Mouse (Mus musculus) forebrain, embryonic 13.5 days (tissue): Measurements from ENCODE around the gene Clca1. TPM values are rescaled to one million over a fixed set of nuclear protein-coding genes. Genes with fewer than 3 reads are reported as not detected.
"Not testable (repeated sequence)": the region's sequence is repeated elsewhere in the genome, so short reads cannot be mapped to it uniquely, and the experiment has no call there.

ENCODE experiments used
- ATAC-seq: fragments of 200-750 bp; cut with Nextera tagmentation; 2 replicates; pipeline ENCODE4 v1.8.0; 2017
- H3K27ac ChIP-seq: fragments of 300-500 bp; sonication (generic); 2 replicates; pipeline ENCODE4 v1.5.1; 2015; ENCODE audit warnings: inconsistent platforms, mild to moderate bottlenecking, moderate library complexity
- H3K27me3 ChIP-seq: fragments of 300-500 bp; sonication (generic); 2 replicates; pipeline ENCODE4 v1.6.1; 2015; ENCODE audit warnings: mild to moderate bottlenecking, inconsistent platforms
- H3K36me3 ChIP-seq: fragments of 300-500 bp; sonication (generic); 2 replicates; pipeline ENCODE4 v1.6.1; 2015; ENCODE audit warnings: mild to moderate bottlenecking, inconsistent platforms; ENCODE audit not compliant: poor library complexity, severe bottlenecking
- H3K4me1 ChIP-seq: fragments of 300-500 bp; sonication (generic); 2 replicates; pipeline ENCODE4 v1.6.1; 2015; ENCODE audit warnings: inconsistent platforms
- H3K4me2 ChIP-seq: fragments of 300-500 bp; sonication (generic); 2 replicates; pipeline ENCODE4 v1.6.1; 2015; ENCODE audit warnings: inconsistent platforms, mild to moderate bottlenecking, moderate library complexity
- H3K4me3 ChIP-seq: fragments of 300-500 bp; sonication (generic); 2 replicates; pipeline ENCODE4 v1.5.1; 2015; ENCODE audit warnings: mild to moderate bottlenecking, inconsistent platforms
- H3K9ac ChIP-seq: fragments of 300-500 bp; sonication (generic); 2 replicates; pipeline ENCODE4 v1.6.1; 2015; ENCODE audit warnings: mild to moderate bottlenecking, inconsistent platforms
- H3K9me3 ChIP-seq: fragments of 300-500 bp; sonication (generic); replicated peaks from 2 replicates; pipeline ENCODE4 v1.6.1; 2016; ENCODE audit warnings: inconsistent platforms
- WGBS: fragments of 180-500 bp; shearing (Covaris S2); methylation state at CpG from one replicate; pipeline ENCODE4 v1.1.7; 2015; 5-methylcytosine and 5-hydroxymethylcytosine counted together
- polyA plus RNA-seq: library from polyadenylated mRNA; unstranded; fragments of >200 nt; fragmentation: Nextera tagmentation; extraction: Ambion mirVana; gene quantifications from 2 replicates; pipeline ENCODE4 v1.2.1, GENCODE M21; 2015

Clca1 gene
- polyA plus RNA-seq: not detected in 2 replicates

DNA sequence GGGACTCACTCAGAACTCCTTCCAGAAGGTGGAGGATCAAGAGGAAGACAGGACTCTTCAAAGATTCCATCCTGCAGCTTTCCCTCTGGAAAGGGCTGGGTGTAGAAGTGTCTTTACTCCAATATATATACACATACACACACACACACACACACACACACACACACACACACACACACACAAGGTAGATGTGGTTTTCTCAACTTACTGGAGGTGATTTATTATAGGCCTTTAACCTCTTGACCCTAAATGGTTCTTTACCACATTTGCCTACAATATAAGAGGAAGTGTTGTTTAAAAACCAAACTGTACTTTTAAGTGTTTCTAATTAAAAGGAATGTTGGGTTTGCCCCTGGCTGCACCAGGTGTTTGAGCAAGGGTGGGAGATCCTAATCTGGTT lies at the start of gene Clca1:
Clca1 (minus strand) TSS at position 101 of the 400 bp plus-strand sequence.
- H3K4me2 ChIP-seq: no peak within 1 kb of the TSS
- no peaks in the 10 kb centered on the region for H3K9me3 ChIP-seq
- H3K9ac ChIP-seq: no peak within 1 kb of the TSS
- H3K4me1 ChIP-seq: no peaks in the 10 kb centered on the region
- no peak within 1 kb of the TSS for H3K4me3 ChIP-seq
- ATAC-seq: no peak
- H3K27ac ChIP-seq: no peak within 1 kb of the TSS
- H3K27me3 ChIP-seq: no peaks in the 10 kb centered on the region
- no peaks in the 10 kb centered on the region for H3K36me3 ChIP-seq

GRCm38 (mm10) chr3:145080904-145081303 lies 48.3 kb upstream of the Clca1 start:
- H3K36me3 ChIP-seq: no peaks in the 10 kb centered on the region
- H3K27ac ChIP-seq: no peak overlapping the region
- H3K4me3 ChIP-seq: no peak overlapping the region
- H3K9me3 ChIP-seq: no peaks in the 10 kb centered on the region
- no peak overlapping the region for H3K4me2 ChIP-seq
- no peak for ATAC-seq
- H3K4me1 ChIP-seq: no peaks in the 10 kb centered on the region
- H3K9ac ChIP-seq: no peak overlapping the region
- 83% methylated on average over 8 of the region's 8 CpGs for WGBS
- H3K27me3 ChIP-seq: no peaks in the 10 kb centered on the region

GRCm38 (mm10) chr3:145078405-145078804 lies 45.8 kb upstream of the Clca1 start:
- Histone ChIP-seq H3K27me3 (no peaks in the 10 kb centered on the region), H3K4me1 (no peaks in the 10 kb centered on the region), H3K36me3 (no peaks in the 10 kb centered on the region), H3K9ac (no peak overlapping the region), H3K4me3 (no peak overlapping the region), H3K27ac (no peak overlapping the region), H3K9me3 (no peaks in the 10 kb centered on the region), H3K4me2 (no peak overlapping the region)
- 92% methylated on average over 6 of the region's 6 CpGs for WGBS
- ATAC-seq: no peak

DNA sequence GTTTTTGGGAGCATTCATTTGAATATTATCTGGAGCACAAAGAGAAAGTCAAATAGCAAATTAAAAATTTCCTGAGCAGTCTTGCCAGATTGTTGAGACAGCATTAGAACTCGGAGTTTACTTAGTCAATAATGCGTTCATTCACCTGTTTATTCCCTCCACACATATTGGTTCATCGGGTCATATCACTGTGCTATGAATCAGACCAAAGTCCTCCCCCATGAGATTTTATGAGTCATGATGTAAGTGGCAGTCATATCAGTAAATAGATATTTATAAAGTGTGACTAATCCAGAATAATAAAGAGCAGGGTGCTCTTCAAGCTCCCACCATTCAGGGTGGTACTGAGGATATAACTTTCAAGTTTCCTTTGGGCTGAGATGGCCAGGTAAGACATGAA lies 39.8 kb upstream of the Clca1 start:
- WGBS: 95% methylated on average over 3 of the region's 3 CpGs
- Histone ChIP-seq H3K27ac (no peak overlapping the region), H3K27me3 (no peaks in the 10 kb centered on the region), H3K9ac (no peak overlapping the region), H3K4me2 (no peak overlapping the region), H3K9me3 (no peaks in the 10 kb centered on the region), H3K4me3 (no peak overlapping the region), H3K36me3 (no peaks in the 10 kb centered on the region), H3K4me1 (no peaks in the 10 kb centered on the region)
- ATAC-seq: no peak

DNA sequence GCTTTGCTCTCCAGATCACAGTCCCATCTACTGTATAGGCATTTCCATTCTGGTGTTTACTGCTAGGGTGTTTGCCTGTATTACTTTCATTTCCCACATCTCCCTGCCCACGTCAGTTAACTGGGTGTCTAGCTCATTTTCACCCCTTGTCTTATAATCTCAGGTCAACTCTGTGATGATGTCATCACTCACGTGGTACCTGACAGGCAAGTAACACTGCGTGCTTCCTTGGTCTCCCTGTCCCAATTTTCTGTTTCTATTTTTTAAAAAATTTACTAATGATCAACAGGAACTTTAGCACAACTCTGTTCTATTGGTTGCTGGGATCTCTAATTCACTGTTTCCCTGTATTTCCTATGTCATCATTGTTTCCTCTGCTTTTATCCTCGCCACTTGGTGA lies 36.4 kb upstream of the Clca1 start:
- no peaks in the 10 kb centered on the region for H3K4me1 ChIP-seq
- H3K27ac ChIP-seq: no peak overlapping the region
- H3K9ac ChIP-seq: no peak overlapping the region
- H3K4me3 ChIP-seq: no peak overlapping the region
- no peak overlapping the region for H3K4me2 ChIP-seq
- no peaks in the 10 kb centered on the region for H3K9me3 ChIP-seq
- H3K27me3 ChIP-seq: no peaks in the 10 kb centered on the region
- no peak for ATAC-seq
- 84% methylated on average over 4 of the region's 4 CpGs for WGBS
- no peaks in the 10 kb centered on the region for H3K36me3 ChIP-seq

GRCm38 (mm10) chr3:145055138-145055537 lies 22.6 kb upstream of the Clca1 start:
- H3K27ac ChIP-seq, ATAC-seq, H3K4me2 ChIP-seq, H3K4me1 ChIP-seq, H3K4me3 ChIP-seq, H3K9ac ChIP-seq, H3K36me3 ChIP-seq, H3K9me3 ChIP-seq, H3K27me3 ChIP-seq: not testable (repeated sequence)
- 93% methylated on average over 3 of the region's 3 CpGs for WGBS

DNA sequence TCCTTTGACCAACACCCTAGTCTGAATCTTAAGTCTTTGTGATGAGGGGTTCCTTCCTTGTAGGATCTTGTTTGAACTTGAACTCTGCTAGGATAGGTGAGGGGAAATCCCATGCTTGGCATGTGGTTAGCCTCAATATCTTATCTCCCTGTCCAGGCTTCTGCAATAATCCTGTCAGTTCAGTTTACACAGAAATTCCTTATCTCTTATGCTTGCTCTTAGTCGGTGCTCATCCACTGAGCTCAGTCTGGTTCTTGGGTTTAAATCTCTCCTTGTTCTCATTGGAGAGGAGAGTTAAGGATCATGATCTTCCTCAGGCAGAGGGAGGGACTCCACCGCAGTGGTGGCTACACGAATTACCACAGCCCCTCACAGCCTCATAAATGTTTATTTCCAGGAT lies 17.2 kb upstream of the Clca1 start:
- Histone ChIP-seq H3K36me3 (no peaks in the 10 kb centered on the region), H3K9me3 (no peaks in the 10 kb centered on the region), H3K27ac (no peak overlapping the region), H3K4me3 (no peak overlapping the region), H3K9ac (no peak overlapping the region), H3K27me3 (no peaks in the 10 kb centered on the region), H3K4me1 (no peaks in the 10 kb centered on the region), H3K4me2 (no peak overlapping the region)
- 84% methylated on average over 3 of the region's 3 CpGs for WGBS
- ATAC-seq: no peak

DNA sequence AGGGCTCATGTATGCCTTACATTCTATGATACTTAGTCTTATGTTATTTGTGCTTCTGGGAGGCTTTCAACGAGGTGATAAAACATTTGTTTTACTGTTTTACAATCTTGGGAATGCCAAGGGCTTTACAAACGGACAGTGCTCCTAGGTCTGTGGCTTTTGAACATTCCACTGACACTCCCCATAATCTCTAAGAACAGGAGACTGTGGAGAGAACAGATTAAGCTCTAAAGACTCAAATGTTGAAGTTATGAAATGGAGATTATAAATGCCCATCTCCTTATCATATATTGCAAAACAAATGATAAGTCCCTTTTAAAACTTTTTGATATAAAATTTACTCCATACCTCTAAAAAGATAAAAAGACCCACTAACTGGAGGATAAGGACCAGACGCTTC lies 6.2 kb upstream of the Clca1 start:
- Histone ChIP-seq H3K9me3 (no peaks in the 10 kb centered on the region), H3K4me3 (no peak overlapping the region), H3K27ac (no peak overlapping the region), H3K9ac (no peak overlapping the region), H3K36me3 (no peaks in the 10 kb centered on the region), H3K4me2 (no peak overlapping the region), H3K27me3 (no peaks in the 10 kb centered on the region), H3K4me1 (no peaks in the 10 kb centered on the region)
- WGBS: 78% methylated on average over 3 of the region's 3 CpGs
- ATAC-seq: no peak

- no peak overlapping the region for H3K4me2 ChIP-seq
- WGBS: 73% methylated on average over 3 of the region's 3 CpGs
- no peaks in the 10 kb centered on the region for H3K36me3 ChIP-seq
These were observed 4.5 kb downstream of the Clca1 start for GRCm38 (mm10) chr3:145028036-145028435.

GRCm38 (mm10) chr3:145026750-145027149 lies 5.8 kb downstream of the Clca1 start:
- H3K9ac ChIP-seq: no peak overlapping the region
- H3K9me3 ChIP-seq: no peaks in the 10 kb centered on the region
- peak; percentile 65; the same call in 1 of the 2 replicates for ATAC-seq
- no peaks in the 10 kb centered on the region for H3K36me3 ChIP-seq
- H3K4me1 ChIP-seq: no peaks in the 10 kb centered on the region
- H3K4me3 ChIP-seq: no peak overlapping the region
- no peaks in the 10 kb centered on the region for H3K27me3 ChIP-seq
- WGBS: 32% methylated on average over 3 of the region's 3 CpGs
- no peak overlapping the region for H3K4me2 ChIP-seq
- no peak overlapping the region for H3K27ac ChIP-seq

More at GRCm38 (mm10) chr3:145028036-145028435, 4.5 kb downstream of the Clca1 start:
- Histone ChIP-seq H3K4me1 (no peaks in the 10 kb centered on the region), H3K9me3 (no peaks in the 10 kb centered on the region), H3K27me3 (no peaks in the 10 kb centered on the region), H3K4me3 (no peak overlapping the region), H3K9ac (no peak overlapping the region), H3K27ac (no peak overlapping the region)
- no peak for ATAC-seq

DNA sequence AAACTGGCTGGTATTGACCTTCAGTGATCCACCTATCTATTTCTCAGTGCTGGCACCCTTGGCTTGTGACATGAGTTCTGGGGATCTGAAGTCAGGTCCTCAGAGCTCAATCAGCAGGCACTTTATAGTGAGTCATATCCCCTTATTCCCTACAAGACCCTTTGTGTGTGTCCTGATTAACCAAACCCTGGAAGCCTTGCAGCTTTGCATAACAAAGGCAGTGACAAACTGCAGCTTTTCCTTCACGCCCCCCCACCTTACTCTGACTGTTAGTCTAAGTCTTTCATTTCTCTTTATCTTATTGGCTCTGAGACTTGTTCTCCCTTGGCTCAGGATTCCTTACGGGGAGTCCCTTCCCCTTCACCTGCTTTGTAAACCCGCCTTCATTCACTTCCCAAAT lies 14.8 kb downstream of the Clca1 start:
- WGBS: 47% methylated on average over 3 of the region's 3 CpGs
- H3K4me3 ChIP-seq: no peak overlapping the region
- H3K4me1 ChIP-seq: no peaks in the 10 kb centered on the region
- no peaks in the 10 kb centered on the region for H3K36me3 ChIP-seq
- no peak overlapping the region for H3K4me2 ChIP-seq
- no peaks in the 10 kb centered on the region for H3K9me3 ChIP-seq
- ATAC-seq: no peak
- no peak overlapping the region for H3K9ac ChIP-seq
- no peaks in the 10 kb centered on the region for H3K27me3 ChIP-seq
- no peak overlapping the region for H3K27ac ChIP-seq

DNA sequence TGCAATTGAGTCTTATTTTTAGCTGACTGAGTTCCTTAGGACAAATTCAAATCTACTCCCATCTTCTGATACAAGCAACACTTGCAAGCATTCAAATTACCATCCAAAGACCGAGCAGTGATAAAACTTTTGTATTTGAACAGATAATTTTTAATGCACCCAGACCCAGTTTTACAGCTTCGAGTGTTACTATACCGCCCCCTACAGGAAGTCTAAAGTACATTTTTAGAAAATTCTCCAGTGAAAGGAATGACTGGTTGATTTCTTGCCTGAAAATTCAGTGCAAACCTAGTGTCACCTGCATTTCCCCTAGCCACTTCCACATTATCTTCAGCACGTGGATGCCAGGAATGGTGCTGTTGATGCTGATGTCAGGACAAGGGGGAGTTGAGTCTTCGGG lies 28.2 kb downstream of the Clca1 start:
- no peak overlapping the region for H3K9ac ChIP-seq

GRCm38 (mm10) chr3:145000912-145001311 lies 31.7 kb downstream of the Clca1 start:
- Histone ChIP-seq H3K27ac (no peak overlapping the region), H3K4me3 (no peak overlapping the region), H3K9me3 (no peaks in the 10 kb centered on the region), H3K9ac (no peak overlapping the region), H3K36me3 (no peaks in the 10 kb centered on the region), H3K27me3 (no peaks in the 10 kb centered on the region), H3K4me2 (no peak overlapping the region), H3K4me1 (no peaks in the 10 kb centered on the region)
- 88% methylated on average over 1 of the region's 1 CpGs for WGBS
- no peak for ATAC-seq

More for the DNA sequence above, 28.2 kb downstream of the Clca1 start:
- Histone ChIP-seq H3K9me3 (no peaks in the 10 kb centered on the region), H3K36me3 (no peaks in the 10 kb centered on the region), H3K4me2 (no peak overlapping the region), H3K4me1 (no peaks in the 10 kb centered on the region), H3K27ac (no peak overlapping the region), H3K4me3 (no peak overlapping the region), H3K27me3 (no peaks in the 10 kb centered on the region)
- no peak for ATAC-seq
- WGBS: 37% methylated on average over 5 of the region's 5 CpGs
